Mouse (Mus musculus) kidney, postnatal 4 days (tissue): Measurements from ENCODE around the gene Gm14781.
"Not testable (repeated sequence)": the region's sequence is repeated elsewhere in the genome, so short reads cannot be mapped to it uniquely, and the experiment has no call there.

Experiments used
- DNase-seq, 2 experiments: peaks; one replicate each; pipeline ENCODE4 v3.0.0; 2021; ENCODE audit warnings: mixed read lengths in 2 of 2

Gene Gm14781

GRCm38 (mm10) chrX:91631894-91632293 lies at the start of gene Gm14781:
Gm14781 (plus strand) TSS chrX:91632194.
- DNase-seq = not testable (repeated sequence)

GRCm38 (mm10) chrX:91654964-91655575 lies 23.1 kb downstream of the Gm14781 start:
- not testable (repeated sequence) for DNase-seq
